In the genomic region with DNA sequence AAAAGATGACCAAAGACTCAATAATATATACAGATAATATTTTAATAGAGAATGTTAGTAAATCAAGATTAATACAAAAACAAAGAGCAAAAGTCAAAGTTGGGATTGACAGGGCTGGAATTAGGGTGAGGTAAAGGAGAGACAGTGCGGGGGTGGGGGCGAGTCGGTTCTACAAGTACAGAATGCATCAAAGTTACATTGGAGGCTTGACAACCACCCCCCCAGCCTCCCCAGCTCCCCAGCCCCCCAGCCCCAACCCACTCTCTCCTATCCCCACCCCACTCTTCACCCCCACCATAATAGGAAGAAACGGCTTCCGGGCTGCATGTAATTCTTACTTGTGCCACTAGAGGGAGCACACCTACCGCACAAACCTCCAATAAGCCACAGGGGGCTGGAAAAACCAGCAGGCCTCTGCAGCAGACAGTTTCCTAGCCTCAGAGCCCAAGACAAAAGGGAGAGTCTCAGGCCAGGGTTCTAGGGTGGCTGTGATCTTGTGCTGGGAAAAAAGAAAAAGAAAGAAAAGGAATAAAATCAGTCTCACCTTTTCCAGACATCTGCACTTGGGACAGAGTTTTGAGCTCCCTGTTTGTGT, we compare ENCODE assay signal across 8 mouse cellular contexts. TPM values are rescaled to one million over a fixed set of nuclear protein-coding genes. Genes with fewer than 3 reads are reported as not detected.
DNase-seq lines count a peak whose midpoint lies in the region; ATAC-seq lines count a peak whose summit lies in the region.

No protein-coding gene starts in this region.

- 17% methylated on average over 6 of the region's 6 CpGs for WGBS in hindbrain, embryonic 10.5 days

- H3K4me1 ChIP-seq in hindbrain, embryonic 10.5 days (replicated peaks) = peaks cover 11% of the 10 kb centered on the region; the same call in 1 of the 2 replicates

- DNase-seq in Muller cell, postnatal 12 days (ENCODE audit: inconsistent ontology term) = peak; percentile 62
- DNase-seq in cerebellum, adult 18-20 months = peak; percentile 74 to 87
- DNase-seq in hindbrain, embryonic 10.5 days (ENCODE audit: low spot score) = peak; percentile 82
- peak; percentile 44 for DNase-seq in layer of hippocampus, adult 9-11 months
- peak; percentile 82 for DNase-seq in lung, postnatal 10 days
- DNase-seq in retina, postnatal 1 day = peak; percentile 91
- DNase-seq in yolk sac, embryonic 10.5 days (ENCODE audit: low spot score) = peak; percentile 53

- H3K4me3 ChIP-seq in hindbrain, embryonic 10.5 days = no peak overlapping the region

- peaks cover 4% of the 10 kb centered on the region; the same call in 1 of the 2 replicates for H3K9me3 ChIP-seq in hindbrain, embryonic 10.5 days

- no peaks in the 10 kb centered on the region for H3K27me3 ChIP-seq in hindbrain, embryonic 10.5 days (ENCODE audit: insufficient read depth, poor library complexity, severe bottlenecking)

- H3K27ac ChIP-seq in hindbrain, embryonic 10.5 days = peak overlapping the region; percentile 82

- peak; percentile 89 for ATAC-seq in frontal cortex, adult (ENCODE audit: low TSS enrichment)

- H3K36me3 ChIP-seq in hindbrain, embryonic 10.5 days = no peaks in the 10 kb centered on the region

RNA-seq across cellular contexts. Expression of gene C1qtnf2, which starts 19.8 kb away (rescaled TPM):
- polyA plus RNA-seq in hindbrain, embryonic 10.5 days (2016; fragmentation: Nextera tagmentation; extraction: Ambion mirVana) = 1.1 and 1.3 TPM in 2 replicates

RNA-seq across cellular contexts. Expression of gene Ccnjl, which starts 34.7 kb away (rescaled TPM):
- polyA plus RNA-seq in hindbrain, embryonic 10.5 days (2016; fragmentation: Nextera tagmentation; extraction: Ambion mirVana) = 37.4 and 45.5 TPM in 2 replicates
